Comparison of ENCODE assay signal across 8 mouse cellular contexts in genomic region chr1:156672720-156673475, GRCm38 (mm10). TPM values are rescaled to one million over a fixed set of nuclear protein-coding genes. Genes with fewer than 3 reads are reported as not detected.
DNase-seq lines count a peak whose midpoint lies in the region; ATAC-seq and TF ChIP-seq lines count a peak whose summit lies in the region.

No protein-coding gene starts in this region.

- H3K27ac ChIP-seq in ES-E14 (ENCODE audit: insufficient read depth, low read depth, low read length, poor library complexity, severe bottlenecking), result peak overlapping the region; percentile 18; the same call in 1 of the 2 replicates
- no peak overlapping the region for H3K27ac ChIP-seq in forebrain, embryonic 15.5 days (replicated peaks)
- no peak overlapping the region for H3K27ac ChIP-seq in limb, embryonic 15.5 days
- H3K27ac ChIP-seq in neural tube, embryonic 15.5 days (replicated peaks), result no peak overlapping the region

- peak overlapping the region; percentile 97 for H3K4me2 ChIP-seq in forebrain, embryonic 15.5 days (replicated peaks)
- peak overlapping the region; percentile 98 for H3K4me2 ChIP-seq in limb, embryonic 15.5 days
- peak overlapping the region; percentile 92 for H3K4me2 ChIP-seq in neural tube, embryonic 15.5 days

- H3K27me3 ChIP-seq in forebrain, embryonic 15.5 days, result no peaks in the 10 kb centered on the region; the same call in 1 of the 2 replicates
- H3K27me3 ChIP-seq in limb, embryonic 15.5 days, result no peaks in the 10 kb centered on the region
- H3K27me3 ChIP-seq in neural tube, embryonic 15.5 days (replicated peaks), result 0 out of 2 replicates have a peak, but pooled peaks cover 7% of the 10 kb centered on the region

- peak overlapping the region; percentile 64 to 71 for H3K4me3 ChIP-seq in ES-E14 (ENCODE audit: insufficient read depth in 1 of 2, low read depth in 1 of 2, low read length in 2 of 2, poor library complexity in 1 of 2, severe bottlenecking in 1 of 2)
- H3K4me3 ChIP-seq in forebrain, embryonic 15.5 days, result peak overlapping the region; percentile 52
- peak overlapping the region; percentile 64 for H3K4me3 ChIP-seq in limb, embryonic 15.5 days
- peak overlapping the region; percentile 46 for H3K4me3 ChIP-seq in neural tube, embryonic 15.5 days (replicated peaks)

- H3K36me3 ChIP-seq in ES-E14 (ENCODE audit: control insufficient read depth, insufficient read depth, low read length, poor library complexity, severe bottlenecking), result 0 out of 2 replicates have a peak, but pooled peaks cover 4% of the 10 kb centered on the region
- no peaks in the 10 kb centered on the region for H3K36me3 ChIP-seq in forebrain, embryonic 15.5 days
- no peaks in the 10 kb centered on the region for H3K36me3 ChIP-seq in limb, embryonic 15.5 days
- no peaks in the 10 kb centered on the region for H3K36me3 ChIP-seq in neural tube, embryonic 15.5 days

- no peaks in the 10 kb centered on the region for H3K9me3 ChIP-seq in ES-E14 (ENCODE audit: control insufficient read depth, insufficient read depth, low read depth, low read length)
- no peaks in the 10 kb centered on the region for H3K9me3 ChIP-seq in forebrain, embryonic 15.5 days
- H3K9me3 ChIP-seq in limb, embryonic 15.5 days, result no peaks in the 10 kb centered on the region
- H3K9me3 ChIP-seq in neural tube, embryonic 15.5 days (replicated peaks), result no peaks in the 10 kb centered on the region

- 8% methylated on average over 14 of the region's 14 CpGs for WGBS in forebrain, embryonic 15.5 days
- 23% methylated on average over 14 of the region's 14 CpGs for WGBS in limb, embryonic 15.5 days
- WGBS in neural tube, embryonic 15.5 days, result 7% methylated on average over 14 of the region's 14 CpGs

- DNase-seq in 416B (ENCODE audit: low read depth) (peak; percentile 80), ES-E14 (ENCODE audit: low read depth, low spot score) (no peak)
- DNase-seq in cerebellum, postnatal 25 days, result no peak
- no peak for DNase-seq in ovary, adult 18-20 months (ENCODE audit: low spot score)

- H3K4me1 ChIP-seq in ES-E14 (ENCODE audit: control insufficient read depth in 2 of 2, insufficient read depth in 2 of 2, low read length in 2 of 2, poor library complexity in 1 of 2), result peaks cover 7 to 12% of the 10 kb centered on the region in 2 experiments
- H3K4me1 ChIP-seq in forebrain, embryonic 15.5 days, result peaks cover 13% of the 10 kb centered on the region
- peaks cover 20% of the 10 kb centered on the region for H3K4me1 ChIP-seq in limb, embryonic 15.5 days
- H3K4me1 ChIP-seq in neural tube, embryonic 15.5 days, result peaks cover 25% of the 10 kb centered on the region

- ATAC-seq in forebrain, embryonic 15.5 days (replicated peaks), result no peak
- ATAC-seq in limb, embryonic 15.5 days (ENCODE audit: insufficient number of reproducible peaks, low FRiP score, low TSS enrichment, low read depth), result no peak
- 0 out of 2 replicates have a peak, but pooled peaks have one; percentile 3 for ATAC-seq in neural tube, embryonic 15.5 days (ENCODE audit: low FRiP score)
- no peak for ATAC-seq in inflammation-experienced regulatory T-cells, adult 6 months

- H3K9ac ChIP-seq in ES-E14 (ENCODE audit: insufficient read depth, low read depth, low read length, poor library complexity, severe bottlenecking), result peak overlapping the region; percentile 72
- H3K9ac ChIP-seq in forebrain, embryonic 15.5 days (replicated peaks), result 0 out of 2 replicates have a peak overlapping the region, but pooled peaks have one; percentile 50
- 0 out of 2 replicates have a peak overlapping the region, but pooled peaks have one; percentile 57 for H3K9ac ChIP-seq in limb, embryonic 15.5 days
- no peak overlapping the region for H3K9ac ChIP-seq in neural tube, embryonic 15.5 days (replicated peaks)

- in situ Hi-C loops in ES-E14 (cut with MboI; ENCODE audit: low sequenced_read_pairs in 2 of 2, unreplicated experiment in 2 of 2), result no loop called here

TF ChIP-seq in ES-E14, 5 proteins besides CTCF, POLR2A, EP300 and RAD21:
- no peak for TF ChIP-seq ZC3H11A (IDR thresholded peaks at IDR 0.05; ENCODE audit: borderline replicate concordance, low read depth, low read length)
- no peak for TF ChIP-seq HCFC1 (IDR thresholded peaks at IDR 0.05; ENCODE audit: borderline replicate concordance, insufficient read depth, low read length)
- no peak for TF ChIP-seq MAFK (IDR thresholded peaks at IDR 0.05; ENCODE audit: insufficient read depth, low read depth, low read length)
- TF ChIP-seq CHD2 (IDR thresholded peaks at IDR 0.05; ENCODE audit: low read depth, low read length), result no peak
- TF ChIP-seq ZNF384 (IDR thresholded peaks at IDR 0.05; ENCODE audit: low read depth, low read length), result no peak

RNA-seq across cellular contexts. Expression of gene Tor3a, which starts 1.3 kb away (rescaled TPM):
- 17.2 and 38.2 TPM in 2 replicates for total RNA-seq in ES-E14 (2012; rRNA removed)
- 3.9 and 4.0 TPM in 2 replicates for polyA plus RNA-seq in forebrain, embryonic 15.5 days (2015; fragmentation: Nextera tagmentation; extraction: Ambion mirVana)
- polyA plus RNA-seq in limb, embryonic 15.5 days (2015; fragmentation: Nextera tagmentation; extraction: Ambion mirVana), result 13.6 and 13.9 TPM in 2 replicates
- 3.2 and 5.6 TPM in 2 replicates for polyA plus RNA-seq in neural tube, embryonic 15.5 days (2015; fragmentation: Nextera tagmentation; extraction: Ambion mirVana)
- 10 to 100 TPM; 22.7 to 27.7 (median 24.2) TPM for polyA plus RNA-seq in inflammation-experienced regulatory T-cells, adult 6 months (2017; shearing (Covaris generic))

RNA-seq across cellular contexts. Expression of gene Fam20b, which starts 46.0 kb away (rescaled TPM):
- 20.1 and 22.2 TPM in 2 replicates for total RNA-seq in ES-E14 (2012; rRNA removed)
- 26.2 and 27.8 TPM in 2 replicates for polyA plus RNA-seq in forebrain, embryonic 15.5 days (2015; fragmentation: Nextera tagmentation; extraction: Ambion mirVana)
- polyA plus RNA-seq in limb, embryonic 15.5 days (2015; fragmentation: Nextera tagmentation; extraction: Ambion mirVana), result 28.8 and 32.5 TPM in 2 replicates
- 26.8 and 27.4 TPM in 2 replicates for polyA plus RNA-seq in neural tube, embryonic 15.5 days (2015; fragmentation: Nextera tagmentation; extraction: Ambion mirVana)
- 10 to 100 TPM; 11.9 to 16.9 (median 12.2) TPM for polyA plus RNA-seq in inflammation-experienced regulatory T-cells, adult 6 months (2017; shearing (Covaris generic))
